Mouse (Mus musculus) bone marrow, adult 2 months (tissue): Measurements from ENCODE around the gene Ahnak.
"Not testable (repeated sequence)": the region's sequence is repeated elsewhere in the genome, so short reads cannot be mapped to it uniquely, and the experiment has no call there.

Experiments used
- CTCF ChIP-seq: fragments of 200-500 bp; IDR thresholded peaks from 2 replicates; pipeline ENCODE4 v1.5.1; 2011; ENCODE audit warnings: low read length, control low read depth; ENCODE audit not compliant: control insufficient read depth, insufficient read depth
- POLR2A ChIP-seq: fragments of 200-500 bp; IDR thresholded peaks from 2 replicates; pipeline ENCODE4 v1.6.1; 2011; ENCODE audit warnings: low read depth, mild to moderate bottlenecking, control low read depth, low read length, borderline replicate concordance; ENCODE audit not compliant: control insufficient read depth

DNA sequence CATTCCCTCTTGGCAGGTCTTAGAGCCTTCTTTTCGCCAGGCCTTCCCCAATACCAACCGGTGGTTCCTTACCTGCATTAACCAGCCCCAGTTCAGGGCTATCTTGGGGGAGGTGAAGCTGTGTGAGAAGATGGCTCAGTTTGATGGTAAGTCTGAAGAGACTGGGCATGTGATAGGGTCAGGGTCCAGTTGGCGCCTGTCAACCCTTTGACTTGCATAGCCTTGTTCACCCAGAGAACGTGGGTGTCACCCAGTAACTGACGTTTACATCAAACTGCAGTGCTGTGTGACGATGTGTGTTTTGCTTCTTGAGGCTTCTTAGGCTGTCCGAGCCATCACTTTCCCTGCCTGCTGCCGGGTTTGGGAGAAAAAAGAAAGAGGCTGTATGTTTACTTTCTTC, 16.6 kb upstream of the Ahnak start:
- not testable (repeated sequence) for TF ChIP-seq CTCF, POLR2A
